Mouse (Mus musculus) CH12F3 (cell line): Measurements from ENCODE around the gene Zfp988.
"Not testable (repeated sequence)": the region's sequence is repeated elsewhere in the genome, so short reads cannot be mapped to it uniquely, and the experiment has no call there.

ENCODE experiments used
- in situ Hi-C: fragments of 300-500 bp; cut with MboI; formaldehyde crosslinking; loops from 2 replicates; pipeline ENCODE4 v1.14.3; 2020; ENCODE audit warnings: low sequenced_read_pairs

Gene Zfp988

DNA sequence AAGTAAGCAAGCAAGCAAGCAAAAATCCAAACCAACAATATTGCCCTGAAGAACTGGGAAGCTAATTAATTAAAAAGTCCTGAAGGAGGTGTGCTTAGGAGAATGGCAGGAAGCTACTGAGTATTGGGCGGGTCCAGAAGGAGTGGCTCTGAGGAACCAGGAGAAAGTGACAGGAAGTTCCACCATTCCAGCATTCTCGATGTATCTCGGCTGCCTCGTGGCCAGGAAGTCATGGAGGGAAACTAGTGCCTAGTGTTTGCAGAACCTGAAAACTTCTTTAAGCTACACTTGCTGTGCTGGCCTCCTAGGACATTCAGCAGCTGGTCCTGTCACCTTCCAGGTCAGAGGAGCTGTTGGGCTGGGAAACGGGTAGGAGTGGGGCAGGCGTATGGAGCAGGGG, at the start of gene Zfp988:
Gene Zfp988 (plus strand): TSS at position 239 of the 400 bp plus-strand sequence.
- in situ Hi-C loops: not testable (repeated sequence)

DNA sequence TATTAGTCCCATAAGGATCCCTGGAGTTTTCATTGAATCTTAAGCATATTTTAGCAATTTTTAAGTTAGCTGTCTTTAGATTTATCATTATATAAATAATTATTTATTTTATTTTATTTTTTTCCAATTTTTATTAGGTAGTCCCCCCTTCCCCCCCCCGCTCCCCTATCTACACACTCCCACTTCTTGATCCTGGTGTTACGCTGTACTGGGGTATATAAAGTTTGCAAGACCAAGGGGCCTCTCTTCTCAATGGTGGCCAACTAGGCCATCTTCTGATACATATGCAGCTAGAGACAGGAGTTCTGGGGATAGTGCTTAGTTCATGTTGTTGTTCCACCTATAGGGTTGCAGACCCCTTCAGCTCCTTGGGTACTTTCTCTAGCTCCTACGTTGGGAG, 42.8 kb upstream of the Zfp988 start:
- in situ Hi-C loops: not testable (repeated sequence)

DNA sequence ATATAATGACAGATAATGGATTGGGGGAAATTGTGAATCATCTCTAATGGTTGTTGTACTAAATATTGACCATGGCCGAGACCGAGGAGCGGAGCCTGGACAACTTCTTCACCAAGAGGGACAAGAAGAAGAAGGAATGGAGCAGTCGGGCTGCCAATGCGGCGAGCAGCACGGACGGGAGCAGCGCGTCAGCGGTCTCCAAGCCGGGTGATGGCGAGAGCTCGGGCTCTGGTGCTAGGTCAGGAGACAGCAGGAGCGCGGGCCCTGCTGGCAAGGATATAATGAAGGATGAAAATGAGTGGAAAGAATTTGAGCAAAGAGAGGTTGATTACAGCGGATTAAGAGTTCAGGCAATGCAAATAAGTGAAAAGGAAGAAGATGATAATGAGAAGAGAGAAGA, 38.2 kb upstream of the Zfp988 start:
- in situ Hi-C loops: not testable (repeated sequence)

DNA sequence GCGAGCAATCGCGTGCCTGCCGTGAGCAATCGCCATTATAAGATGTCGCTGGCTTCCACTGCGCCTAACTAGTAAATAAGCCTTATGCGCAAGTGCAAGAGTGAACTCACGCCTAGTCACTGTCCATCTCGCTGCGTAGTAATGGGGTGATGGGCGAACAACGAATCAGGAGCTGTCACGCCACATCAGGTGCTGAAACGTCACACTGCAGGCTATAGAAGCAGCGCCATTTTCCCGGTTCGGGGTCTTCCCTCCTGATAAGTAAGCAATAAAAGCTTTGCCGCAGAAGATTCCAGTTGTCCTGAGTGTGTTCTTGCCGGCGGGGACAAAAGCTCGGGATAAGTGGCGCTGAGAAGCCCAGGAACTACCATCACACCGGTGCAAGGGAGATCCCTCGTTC, 36.7 kb upstream of the Zfp988 start:
- in situ Hi-C loops: not testable (repeated sequence)

DNA sequence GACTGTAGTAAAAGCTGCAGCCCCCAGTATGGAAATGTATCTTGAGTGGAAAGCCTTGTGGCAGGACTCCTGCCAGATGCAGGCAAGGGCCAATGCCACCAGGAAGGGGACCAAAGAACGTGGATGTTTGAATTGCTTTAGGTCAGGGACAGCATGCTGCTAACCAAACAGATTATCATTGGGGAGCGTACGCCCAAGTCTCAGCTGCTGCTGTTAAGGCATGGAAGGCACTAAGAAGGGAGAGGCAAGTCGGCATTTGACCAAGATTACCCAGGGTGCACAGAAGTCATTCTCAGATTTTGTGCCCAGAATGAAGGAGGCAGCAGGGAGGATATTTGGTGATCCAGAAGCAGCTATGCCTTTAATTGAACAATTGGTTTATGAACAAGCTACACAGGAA, 35.4 kb upstream of the Zfp988 start:
- in situ Hi-C loops: not testable (repeated sequence)

DNA sequence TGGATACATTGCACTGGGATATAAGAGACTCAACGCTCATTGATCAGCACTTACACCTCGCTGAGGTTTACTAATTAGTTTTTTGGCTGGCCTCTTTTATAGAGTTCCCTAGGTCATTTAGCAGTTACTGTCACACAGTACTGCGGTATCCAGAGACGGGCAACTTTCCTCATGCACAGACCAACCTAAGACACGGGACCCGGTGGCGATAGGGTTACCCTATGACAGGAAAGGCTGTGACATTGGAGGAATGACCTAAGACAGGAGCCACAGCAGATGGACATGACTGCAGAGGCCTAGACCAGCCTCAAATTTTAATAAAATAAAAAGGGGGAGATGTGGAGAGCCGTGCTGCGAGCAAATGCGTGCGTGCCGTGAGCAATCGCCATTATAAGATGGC, 33.9 kb upstream of the Zfp988 start:
- in situ Hi-C loops: not testable (repeated sequence)

DNA sequence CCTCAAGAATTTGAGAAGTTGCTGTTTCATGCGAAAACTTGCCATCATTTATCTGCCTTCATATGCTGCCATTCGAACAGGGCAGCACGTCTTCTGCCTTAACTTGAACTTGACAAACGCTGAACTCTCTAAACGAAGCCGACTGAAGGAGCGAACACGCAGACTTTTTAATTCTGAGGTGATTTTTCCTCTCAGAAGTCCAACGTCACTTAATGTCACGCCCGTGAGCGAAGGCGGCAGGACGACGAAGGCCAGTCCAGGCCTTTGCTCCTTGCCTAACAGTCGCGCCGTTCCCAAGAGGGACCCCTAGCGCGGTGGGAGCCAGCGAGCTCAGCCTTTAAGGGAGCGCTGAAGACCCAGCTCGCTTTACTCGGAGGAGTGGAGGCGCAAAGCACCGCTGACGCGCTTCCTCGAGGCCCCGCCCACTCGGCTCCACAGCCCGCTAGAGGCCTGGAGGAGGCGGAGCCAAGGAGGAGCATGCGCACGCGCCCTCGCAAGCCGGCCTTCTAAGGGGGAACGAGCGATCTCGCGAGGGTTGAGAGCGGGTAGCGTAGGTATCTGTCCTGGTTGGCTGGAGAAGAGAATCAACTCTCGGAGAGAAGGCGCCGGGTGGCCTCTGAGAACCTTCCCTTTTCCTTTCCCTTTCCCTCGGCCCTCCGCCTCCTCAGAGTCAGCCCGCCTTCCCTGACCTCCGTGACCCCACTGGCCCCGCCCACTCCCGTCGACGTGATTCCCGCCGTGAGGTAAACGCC, 30.3 kb upstream of the Zfp988 start:
- in situ Hi-C loops: not testable (repeated sequence)

DNA sequence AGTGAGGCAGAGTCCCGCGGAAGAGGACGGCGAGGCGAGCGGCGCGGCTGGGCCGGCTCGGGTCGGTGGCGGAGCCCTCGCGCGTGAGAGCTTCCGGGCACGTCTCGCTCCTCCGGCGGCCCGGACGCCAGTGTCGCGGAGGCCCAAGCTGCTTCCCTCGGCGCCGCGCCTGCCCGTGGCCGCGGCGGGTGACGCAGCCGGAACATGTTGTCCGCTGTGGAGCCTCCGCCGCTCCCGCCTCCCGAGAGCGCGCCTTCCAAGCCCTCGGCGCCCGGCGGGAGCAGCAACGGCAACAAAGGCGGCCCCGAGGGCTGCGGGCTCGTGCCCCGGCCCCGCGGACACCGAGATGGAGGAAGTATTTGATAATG, 29.7 kb upstream of the Zfp988 start:
- in situ Hi-C loops: not testable (repeated sequence)

DNA sequence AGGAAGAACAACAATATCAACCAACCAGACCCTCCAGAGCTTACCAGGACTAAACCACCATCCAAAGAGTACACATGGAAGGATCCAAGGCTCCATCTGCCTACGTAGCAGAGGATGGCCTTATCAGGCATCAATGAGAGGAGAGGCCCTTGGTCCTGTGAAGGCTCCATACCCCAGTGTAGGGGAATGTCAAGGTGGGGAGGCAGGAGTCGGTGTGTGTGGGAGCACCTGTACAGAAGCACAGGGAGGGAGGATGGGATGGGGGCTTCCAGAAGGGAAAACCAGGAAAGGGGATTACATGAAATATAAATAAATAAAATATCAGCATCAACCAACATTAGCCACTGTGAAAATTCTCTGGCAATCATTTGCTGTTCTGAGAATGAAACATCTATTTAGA, 25.1 kb upstream of the Zfp988 start:
- in situ Hi-C loops: not testable (repeated sequence)

DNA sequence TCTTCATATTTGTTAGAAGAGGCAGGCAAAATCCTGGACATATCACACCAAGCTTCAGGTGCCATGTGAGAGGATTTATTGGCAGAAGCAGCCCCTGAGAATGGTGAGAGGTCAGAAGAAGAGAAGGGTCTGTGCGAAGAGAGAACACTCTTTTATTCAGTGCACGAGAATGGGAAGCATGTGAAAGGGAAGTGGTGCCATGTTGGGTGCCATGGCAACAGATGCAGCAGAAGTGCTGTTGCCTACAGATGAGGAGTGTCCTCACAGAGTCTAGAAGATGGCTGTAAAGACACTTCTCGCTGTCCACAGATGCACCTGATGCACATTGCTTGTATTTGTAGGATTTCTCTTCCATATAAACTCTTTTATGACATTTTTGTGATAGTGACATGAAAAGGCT, 6.9 kb upstream of the Zfp988 start:
- in situ Hi-C loops: not testable (repeated sequence)

DNA sequence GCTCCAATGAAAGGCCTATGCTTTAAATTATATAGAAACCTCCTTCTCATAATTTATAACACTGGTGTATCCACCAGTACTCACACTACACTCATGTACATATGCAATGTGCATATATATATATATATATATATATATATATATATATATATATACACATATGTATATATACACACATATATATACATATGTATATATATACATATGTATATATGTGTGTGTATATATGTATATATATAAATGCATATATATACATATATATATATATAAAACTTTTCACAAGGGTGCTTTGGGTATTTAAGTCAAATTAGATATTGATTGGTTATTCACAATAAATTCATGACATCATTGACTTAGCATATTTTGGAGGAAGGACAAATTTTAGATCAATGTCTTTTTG, 3.1 kb upstream of the Zfp988 start:
- in situ Hi-C loops: not testable (repeated sequence)

DNA sequence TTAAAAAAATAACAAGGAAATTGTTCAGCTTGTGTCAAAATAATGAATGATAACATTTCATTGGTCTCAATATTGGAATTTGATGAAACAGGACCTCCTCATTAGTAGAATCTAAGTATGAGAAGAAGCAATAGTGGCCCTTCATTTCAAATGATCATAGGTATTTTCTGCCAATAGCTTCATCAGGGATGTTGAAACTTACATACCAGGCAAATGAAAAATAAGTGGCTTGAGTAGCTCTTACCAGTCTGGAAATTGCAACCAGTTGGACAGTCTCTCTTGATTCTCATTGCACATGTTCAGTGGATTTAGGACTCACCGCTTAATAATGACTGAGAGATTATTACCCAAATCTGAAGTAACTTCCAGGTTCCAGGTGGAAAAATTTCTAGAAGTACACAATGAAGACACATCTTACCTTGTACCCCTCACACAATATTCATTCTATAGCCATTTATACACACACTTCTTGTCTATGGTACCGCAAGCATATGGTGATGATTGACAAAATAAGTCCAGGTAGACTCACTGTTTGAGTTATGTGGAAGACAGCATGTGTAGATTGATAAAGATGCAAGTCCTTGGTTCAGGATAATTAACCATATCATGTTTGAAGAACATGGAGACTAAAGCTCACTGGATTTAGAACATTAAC, 29.7 kb downstream of the Zfp988 start:
- in situ Hi-C loops: loop anchor here (25.0 kb wide), 1 partner anchor 1798 kb away; no protein-coding TSS in a partner anchor

DNA sequence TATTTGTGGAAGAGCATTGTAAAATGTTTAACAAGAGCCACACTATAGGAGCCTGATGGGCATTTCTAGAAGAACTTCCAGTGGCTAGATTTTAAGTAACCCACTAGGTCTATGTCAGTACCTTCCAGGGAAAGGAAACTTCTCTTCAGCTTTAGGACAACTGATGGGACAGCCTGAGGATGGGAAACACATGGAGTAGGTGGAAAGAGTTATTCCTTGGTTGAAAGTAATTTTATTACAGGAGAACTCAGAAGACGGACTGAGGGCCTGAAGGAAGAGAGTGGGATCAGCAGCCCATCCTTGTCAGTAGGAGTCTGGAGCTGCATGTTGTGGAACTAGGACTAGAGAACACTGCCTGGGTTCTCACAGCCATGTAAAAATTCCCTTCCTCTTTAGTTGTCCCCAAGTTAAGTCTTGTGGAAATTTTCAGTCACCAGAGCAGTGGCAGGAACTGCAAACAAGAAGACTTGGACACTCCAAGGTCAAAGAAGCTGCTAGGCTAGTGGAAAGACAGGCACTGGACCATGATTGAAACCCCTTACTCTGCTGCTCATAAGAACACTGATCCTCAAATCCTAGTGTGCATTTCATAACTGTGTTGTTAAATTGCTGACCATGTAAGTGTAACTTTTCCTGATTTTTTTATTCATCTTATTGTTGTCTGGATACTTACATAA, 30.4 kb downstream of the Zfp988 start:
- in situ Hi-C loops: loop anchor here (25.0 kb wide), 1 partner anchor 1799 kb away; no protein-coding TSS in a partner anchor

DNA sequence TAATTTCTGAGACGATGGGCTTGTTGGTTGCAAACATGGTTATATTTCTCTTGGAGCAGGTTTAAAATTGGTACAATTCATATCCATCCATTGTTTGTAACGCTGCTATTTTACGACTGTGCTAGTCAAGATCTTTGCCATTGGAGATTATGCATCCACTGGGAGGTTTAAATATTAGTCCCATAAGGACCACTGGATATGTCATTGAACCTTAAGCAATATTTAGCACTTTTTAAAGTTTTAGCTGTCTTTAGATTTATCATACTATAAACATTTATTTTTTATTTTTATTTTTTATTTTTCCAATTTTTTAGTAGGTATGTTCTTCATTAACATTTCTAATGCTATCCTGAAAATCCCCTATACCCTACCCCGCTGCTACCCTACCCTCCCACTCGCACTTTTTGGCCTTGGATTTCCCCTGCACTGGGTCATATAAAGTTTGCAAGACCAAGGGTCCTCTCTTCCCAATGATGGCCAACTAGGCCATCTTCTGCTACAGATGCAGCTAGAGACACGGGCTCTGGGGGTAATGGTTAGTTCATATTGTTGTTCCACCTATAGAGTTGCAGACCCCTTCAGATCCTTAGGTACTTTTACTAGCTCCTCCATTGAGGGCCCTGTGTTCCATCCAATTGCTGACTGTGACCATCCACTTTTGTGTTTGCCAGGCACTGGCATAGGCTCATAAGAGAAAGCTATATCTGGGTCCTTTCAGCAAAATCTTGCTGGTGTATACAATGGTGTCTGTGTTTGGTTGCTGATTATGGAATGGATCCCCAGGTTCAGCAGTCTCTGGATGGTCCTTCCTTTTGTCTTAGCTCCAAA, 31.1 kb downstream of the Zfp988 start:
- in situ Hi-C loops: loop anchor here (25.0 kb wide), 1 partner anchor 1799 kb away; no protein-coding TSS in a partner anchor

DNA sequence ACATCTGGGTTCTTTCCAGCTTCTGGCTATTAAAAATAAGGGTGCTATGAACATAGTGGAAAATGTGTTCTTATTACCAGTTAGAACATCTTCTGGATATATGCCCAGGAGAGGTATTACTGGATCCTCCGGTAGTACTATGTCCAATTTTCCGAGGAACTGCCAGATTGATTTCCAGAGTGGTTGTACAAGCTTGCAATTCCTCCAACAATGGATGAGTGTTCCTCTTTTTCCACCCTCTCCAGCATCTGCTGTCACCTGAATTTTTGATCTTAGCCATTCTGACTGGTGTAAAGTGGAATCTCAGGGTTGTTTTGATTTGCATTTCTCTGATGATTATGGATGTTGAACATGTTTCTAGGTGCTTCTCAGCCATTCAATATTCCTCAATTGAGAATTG, 32.0 kb downstream of the Zfp988 start:
- in situ Hi-C loops: loop anchor here (25.0 kb wide), 1 partner anchor 1800 kb away; no protein-coding TSS in a partner anchor

DNA sequence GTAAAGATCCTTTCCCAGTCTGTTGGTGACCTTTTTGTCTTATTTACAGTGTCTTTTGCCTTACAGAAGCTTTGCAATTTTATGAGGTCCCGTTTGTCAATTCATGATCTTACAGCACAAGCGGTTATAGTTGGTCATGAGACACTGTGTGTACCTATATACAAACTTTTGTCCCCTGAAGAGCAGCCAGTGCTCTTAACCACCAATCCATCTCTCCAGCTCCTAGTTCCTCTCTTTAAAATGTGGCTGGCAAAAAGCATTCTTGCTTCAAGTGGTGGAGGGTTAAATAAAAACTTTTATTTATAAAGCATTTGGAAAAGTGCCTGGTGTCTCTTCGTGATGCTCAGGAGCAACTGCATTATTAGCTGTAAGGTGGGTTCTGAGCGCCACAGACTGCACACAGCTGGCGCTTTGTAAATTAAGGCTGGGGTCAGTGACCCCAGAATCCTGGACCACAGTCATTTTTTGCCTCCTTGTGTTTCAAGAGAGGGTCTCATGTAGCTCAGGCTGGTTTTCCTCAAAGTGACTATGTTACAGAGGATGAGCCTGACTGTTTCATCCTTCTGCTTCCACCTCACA, 32.6 kb downstream of the Zfp988 start:
- in situ Hi-C loops: loop anchor here (25.0 kb wide), 1 partner anchor 1801 kb away; no protein-coding TSS in a partner anchor

DNA sequence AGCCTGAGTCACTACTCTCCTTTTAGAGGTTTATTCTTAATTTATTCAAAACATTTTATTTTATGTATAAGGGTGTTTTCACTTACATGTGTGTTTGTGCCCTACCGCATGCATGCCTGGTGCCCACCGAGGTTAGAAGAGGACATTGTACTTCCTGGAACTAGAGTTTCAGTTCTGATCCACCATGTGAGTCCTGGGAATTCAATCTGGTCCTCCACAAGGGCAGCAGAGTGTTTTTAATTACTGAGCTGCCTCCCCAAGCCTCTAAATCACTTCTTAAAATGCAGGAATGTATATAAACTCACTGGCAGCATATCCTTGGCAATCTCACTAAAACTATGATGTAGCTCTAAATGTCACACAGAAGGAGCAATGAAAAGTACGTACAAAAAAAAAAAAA, 33.2 kb downstream of the Zfp988 start:
- in situ Hi-C loops: loop anchor here (25.0 kb wide), 1 partner anchor 1801 kb away; no protein-coding TSS in a partner anchor

DNA sequence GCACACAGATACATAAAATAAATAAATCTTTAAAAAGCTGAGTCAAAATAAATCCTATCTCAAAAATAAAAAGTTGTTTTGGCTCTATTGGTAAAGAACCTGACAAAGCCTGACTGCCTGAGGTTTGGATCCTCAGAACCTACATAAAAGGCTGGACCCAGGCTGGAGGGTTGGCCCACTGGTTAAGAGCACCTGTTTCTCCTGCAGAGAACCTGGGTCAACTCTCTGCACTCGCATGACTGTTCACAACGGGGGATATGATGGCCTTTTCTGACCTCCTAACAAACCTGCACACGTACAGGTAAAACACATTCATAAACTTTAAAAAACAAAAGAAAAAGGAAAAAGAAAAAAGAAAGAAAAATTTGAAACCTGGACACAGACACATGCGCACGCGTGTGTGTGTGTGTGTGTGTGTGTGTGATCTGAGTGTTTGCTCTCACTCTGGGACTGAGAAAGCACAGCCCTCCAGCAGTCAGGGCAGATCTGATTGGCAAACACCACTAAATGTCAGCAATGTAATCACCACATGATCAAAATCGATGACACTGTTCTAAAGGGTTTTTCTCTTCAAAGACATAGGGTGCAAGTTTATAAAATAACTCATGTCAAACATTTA, 34.2 kb downstream of the Zfp988 start:
- in situ Hi-C loops: loop anchor here (25.0 kb wide), 1 partner anchor 1802 kb away; no protein-coding TSS in a partner anchor

DNA sequence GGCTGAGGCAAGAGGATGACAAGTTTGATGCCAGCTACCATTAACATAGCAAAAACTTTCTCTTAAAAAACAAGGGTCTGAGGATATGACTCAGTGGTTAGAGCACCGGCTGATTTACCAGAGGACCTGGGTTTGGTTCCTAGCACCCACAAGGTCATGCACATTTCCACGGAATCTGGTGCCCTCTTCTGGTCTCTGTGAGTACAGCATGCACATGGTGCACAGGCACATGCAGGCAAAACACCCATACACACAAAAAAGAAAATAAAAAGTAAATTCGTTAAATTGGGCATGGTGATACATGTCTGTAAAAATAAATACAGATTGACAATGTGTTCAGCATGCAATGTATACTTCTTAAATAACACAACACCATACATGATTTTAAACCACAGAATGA, 34.8 kb downstream of the Zfp988 start:
- in situ Hi-C loops: loop anchor here (25.0 kb wide), 1 partner anchor 1803 kb away; no protein-coding TSS in a partner anchor

DNA sequence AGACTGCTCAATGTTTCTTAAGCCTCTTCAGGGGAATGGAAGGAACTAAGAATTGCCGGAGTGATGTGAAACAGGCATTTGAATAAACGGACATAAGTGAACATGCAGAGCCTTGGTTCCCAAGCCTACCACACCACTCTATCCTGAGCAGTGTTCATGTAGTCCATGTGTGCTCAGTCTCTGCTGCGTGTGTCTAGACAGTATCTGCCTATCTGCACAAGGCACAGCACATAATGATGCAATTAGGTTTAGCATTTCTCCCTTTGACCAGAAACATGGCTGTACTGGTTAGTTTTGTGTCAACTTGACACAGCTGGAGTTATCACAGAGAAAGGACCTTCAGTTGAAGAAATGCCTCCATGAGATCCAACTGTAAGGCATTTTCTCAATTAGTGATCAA, 35.4 kb downstream of the Zfp988 start:
- in situ Hi-C loops: loop anchor here (25.0 kb wide), 1 partner anchor 1804 kb away; no protein-coding TSS in a partner anchor
